Mouse (Mus musculus): Measurements from ENCODE around the gene Mthfr. TPM values are rescaled to one million over a fixed set of nuclear protein-coding genes. Genes with fewer than 3 reads are reported as not detected.
A peak's percentile ranks its signal among the peaks of the same experiment; 100 is the strongest.

Gene Mthfr
- polyA plus RNA-seq, 1 experiment: 19.7 TPM

DNA sequence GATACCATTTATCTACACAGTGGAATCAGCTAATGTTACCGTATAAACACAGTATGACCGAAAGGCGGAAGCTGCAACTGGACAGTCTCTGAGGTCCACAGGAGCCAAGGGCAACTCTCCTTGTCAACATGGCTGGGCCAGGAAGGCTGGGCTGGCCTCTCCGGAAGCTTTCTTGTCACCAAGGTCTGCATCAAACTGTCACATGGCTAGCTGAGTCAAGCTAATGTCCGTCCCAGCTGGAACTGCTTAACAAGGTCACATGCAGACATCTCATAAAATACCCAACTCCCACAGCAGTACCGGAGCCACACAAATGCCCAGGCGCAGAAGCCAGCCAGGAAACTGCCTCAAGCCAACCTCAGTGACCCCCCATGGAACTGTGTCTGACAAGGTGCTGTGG, 34.5 kb upstream of the Mthfr start:
- H3K27ac ChIP-seq (ENCODE audit: insufficient read depth, low read length): no peak overlapping the region
- no peak overlapping the region for H3K4me3 ChIP-seq (ENCODE audit: extremely low read depth, insufficient read depth, insufficient read length)
- H3K36me3 ChIP-seq (ENCODE audit: control insufficient read depth, insufficient read depth, low read length): peaks cover 21% of the 10 kb centered on the region
- TF ChIP-seq CTCF (IDR thresholded peaks at IDR 0.05; ENCODE audit: extremely low read depth, insufficient read depth, insufficient read length, insufficient replicate concordance) (no peak), POLR2A (IDR thresholded peaks at IDR 0.05; ENCODE audit: low read depth, low read length) (no peak)
- no peaks in the 10 kb centered on the region for H3K27me3 ChIP-seq (ENCODE audit: control insufficient read depth, insufficient read depth, low read length)
- WGBS: 93% methylated on average over 7 of the region's 7 CpGs
- H3K4me1 ChIP-seq (ENCODE audit: control insufficient read depth, insufficient read depth, insufficient read length): no peaks in the 10 kb centered on the region
- DNase-seq (ENCODE audit: low read depth in 1 of 2, low spot score in 2 of 2): no peak

DNA sequence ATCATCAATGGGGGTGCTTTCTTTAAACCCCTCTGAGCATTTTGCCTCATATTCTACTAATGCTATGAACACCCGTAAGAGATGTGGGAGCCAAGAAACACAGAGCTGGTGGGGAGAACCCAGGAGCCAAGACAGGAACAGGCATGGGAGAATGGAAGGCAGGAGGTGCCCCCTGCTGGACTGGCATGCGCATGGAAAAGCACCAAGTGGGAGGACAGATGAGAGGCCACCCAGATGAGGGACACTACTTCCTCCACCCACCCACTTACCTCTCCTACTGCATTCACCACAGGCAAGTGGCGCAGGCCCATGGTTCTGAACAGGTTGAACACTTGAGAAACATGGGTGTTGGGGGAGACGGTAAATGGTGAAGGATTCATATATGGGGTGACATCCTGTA, 30.5 kb upstream of the Mthfr start:
- H3K4me1 ChIP-seq (ENCODE audit: control insufficient read depth, insufficient read depth, insufficient read length): no peaks in the 10 kb centered on the region
- DNase-seq (ENCODE audit: low read depth in 1 of 2, low spot score in 2 of 2): no peak
- no peak overlapping the region for H3K27ac ChIP-seq (ENCODE audit: insufficient read depth, low read length)
- peaks cover 52% of the 10 kb centered on the region for H3K36me3 ChIP-seq (ENCODE audit: control insufficient read depth, insufficient read depth, low read length)
- H3K27me3 ChIP-seq (ENCODE audit: control insufficient read depth, insufficient read depth, low read length): no peaks in the 10 kb centered on the region
- WGBS: 93% methylated on average over 4 of the region's 4 CpGs
- H3K4me3 ChIP-seq (ENCODE audit: extremely low read depth, insufficient read depth, insufficient read length): no peak overlapping the region
- peak; percentile 29; the same call in 1 of the 2 replicates for TF ChIP-seq CTCF (IDR thresholded peaks at IDR 0.05; ENCODE audit: extremely low read depth, insufficient read depth, insufficient read length, insufficient replicate concordance)
- no peak for TF ChIP-seq POLR2A (IDR thresholded peaks at IDR 0.05; ENCODE audit: low read depth, low read length)

DNA sequence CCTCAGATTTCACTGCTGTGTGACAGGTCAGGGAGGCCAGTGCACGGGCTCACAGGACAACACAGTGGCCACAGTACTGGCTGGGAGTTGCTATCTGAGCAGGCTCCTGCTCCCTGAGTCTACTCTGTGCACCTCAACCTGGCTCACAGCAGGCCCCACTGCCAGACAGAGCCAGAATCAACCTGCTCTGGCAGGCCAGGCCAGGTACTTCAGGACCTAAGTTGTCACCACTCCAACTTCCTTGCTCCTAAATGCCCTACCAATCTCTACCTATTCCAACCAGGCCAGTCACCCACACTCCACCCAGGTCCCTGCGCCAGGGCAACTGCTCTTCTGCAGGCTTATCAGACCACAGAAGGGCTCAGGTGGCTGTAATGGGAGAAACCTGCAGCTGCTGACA, 29.2 kb upstream of the Mthfr start:
- Histone ChIP-seq H3K36me3 (ENCODE audit: control insufficient read depth, insufficient read depth, low read length) (peaks cover 62% of the 10 kb centered on the region), H3K4me1 (ENCODE audit: control insufficient read depth, insufficient read depth, insufficient read length) (no peaks in the 10 kb centered on the region), H3K4me3 (ENCODE audit: extremely low read depth, insufficient read depth, insufficient read length) (no peak overlapping the region), H3K27me3 (ENCODE audit: control insufficient read depth, insufficient read depth, low read length) (no peaks in the 10 kb centered on the region), H3K27ac (ENCODE audit: insufficient read depth, low read length) (no peak overlapping the region)
- WGBS: 95% methylated on average over 2 of the region's 2 CpGs
- no peak for DNase-seq (ENCODE audit: low read depth in 1 of 2, low spot score in 2 of 2)
- TF ChIP-seq CTCF (IDR thresholded peaks at IDR 0.05; ENCODE audit: extremely low read depth, insufficient read depth, insufficient read length, insufficient replicate concordance) (no peak), POLR2A (IDR thresholded peaks at IDR 0.05; ENCODE audit: low read depth, low read length) (no peak)

DNA sequence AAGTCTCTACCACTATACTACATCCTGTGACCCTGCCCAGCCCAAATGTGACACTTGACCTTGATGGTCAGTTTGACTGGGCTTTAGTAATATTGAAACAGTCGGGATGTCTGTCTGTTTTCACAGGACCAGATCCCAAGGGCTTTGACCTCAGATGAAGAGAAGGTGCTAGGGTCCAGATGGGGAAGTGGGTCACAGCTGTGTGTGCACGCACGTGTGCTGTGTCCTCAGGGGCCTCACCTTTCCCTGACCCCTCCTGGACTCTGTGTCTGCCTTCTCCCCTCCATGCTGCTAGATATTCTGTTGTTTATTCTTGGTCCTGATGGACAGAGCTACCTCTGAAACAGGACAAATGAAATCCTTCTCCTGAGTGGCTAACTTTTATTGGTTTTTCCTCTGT, 27.5 kb upstream of the Mthfr start:
- H3K27ac ChIP-seq (ENCODE audit: insufficient read depth, low read length): no peak overlapping the region
- H3K27me3 ChIP-seq (ENCODE audit: control insufficient read depth, insufficient read depth, low read length): no peaks in the 10 kb centered on the region
- no peak for DNase-seq (ENCODE audit: low read depth in 1 of 2, low spot score in 2 of 2)
- TF ChIP-seq POLR2A (IDR thresholded peaks at IDR 0.05; ENCODE audit: low read depth, low read length) (no peak), CTCF (IDR thresholded peaks at IDR 0.05; ENCODE audit: extremely low read depth, insufficient read depth, insufficient read length, insufficient replicate concordance) (no peak)
- no peak overlapping the region for H3K4me3 ChIP-seq (ENCODE audit: extremely low read depth, insufficient read depth, insufficient read length)
- no peaks in the 10 kb centered on the region for H3K4me1 ChIP-seq (ENCODE audit: control insufficient read depth, insufficient read depth, insufficient read length)
- 79% methylated on average over 3 of the region's 3 CpGs for WGBS
- H3K36me3 ChIP-seq (ENCODE audit: control insufficient read depth, insufficient read depth, low read length): peaks cover 60% of the 10 kb centered on the region

DNA sequence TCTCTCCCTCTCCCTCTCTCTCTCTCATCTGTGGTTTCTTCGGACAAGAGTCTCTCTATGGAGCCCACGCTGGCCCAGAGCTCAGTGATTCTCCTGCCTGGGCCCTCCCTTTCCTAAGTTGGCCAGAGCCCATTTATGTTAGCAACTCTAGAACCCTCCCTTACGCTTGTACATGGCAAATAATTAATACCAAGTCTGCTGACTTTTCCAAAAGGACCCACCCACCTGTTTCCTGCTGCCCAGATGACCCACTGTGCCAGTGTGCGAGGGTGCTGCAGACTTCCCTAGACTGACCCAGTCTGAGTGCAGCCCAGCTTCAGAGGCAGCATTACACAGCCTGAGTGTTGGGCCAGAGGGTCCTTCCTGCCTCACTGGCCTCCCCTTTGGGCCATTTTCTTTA, 26.7 kb upstream of the Mthfr start:
- Histone ChIP-seq H3K27ac (ENCODE audit: insufficient read depth, low read length) (no peak overlapping the region), H3K36me3 (ENCODE audit: control insufficient read depth, insufficient read depth, low read length) (peaks cover 59% of the 10 kb centered on the region), H3K4me1 (ENCODE audit: control insufficient read depth, insufficient read depth, insufficient read length) (no peaks in the 10 kb centered on the region), H3K27me3 (ENCODE audit: control insufficient read depth, insufficient read depth, low read length) (no peaks in the 10 kb centered on the region), H3K4me3 (ENCODE audit: extremely low read depth, insufficient read depth, insufficient read length) (no peak overlapping the region)
- DNase-seq (ENCODE audit: low read depth in 1 of 2, low spot score in 2 of 2): no peak
- TF ChIP-seq CTCF (IDR thresholded peaks at IDR 0.05; ENCODE audit: extremely low read depth, insufficient read depth, insufficient read length, insufficient replicate concordance): no peak
- no peak for TF ChIP-seq POLR2A (IDR thresholded peaks at IDR 0.05; ENCODE audit: low read depth, low read length)
- 98% methylated on average over 4 of the region's 4 CpGs for WGBS

DNA sequence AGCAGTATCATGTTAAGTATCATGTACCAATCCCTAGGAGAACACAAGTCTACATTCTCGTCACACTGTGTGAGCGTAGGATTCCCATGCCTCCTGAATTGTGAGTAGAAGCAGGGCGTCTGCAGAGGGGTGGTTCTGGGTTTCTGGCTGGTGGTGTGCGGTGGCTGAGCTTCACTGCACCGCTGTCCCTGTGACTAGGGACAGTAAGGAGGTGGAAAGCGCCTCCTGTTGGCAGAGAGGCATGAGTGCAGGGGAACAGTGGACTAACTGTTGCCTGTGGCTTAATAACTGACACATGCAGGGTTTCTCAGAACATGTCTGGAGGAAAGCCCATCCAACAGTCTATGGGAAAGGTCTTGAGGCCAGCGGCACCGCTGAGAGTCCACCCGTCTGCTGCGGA, 23.5 kb upstream of the Mthfr start:
- TF ChIP-seq POLR2A (IDR thresholded peaks at IDR 0.05; ENCODE audit: low read depth, low read length) (no peak), CTCF (IDR thresholded peaks at IDR 0.05; ENCODE audit: extremely low read depth, insufficient read depth, insufficient read length, insufficient replicate concordance) (no peak)
- DNase-seq (ENCODE audit: low read depth in 1 of 2, low spot score in 2 of 2): no peak
- no peaks in the 10 kb centered on the region for H3K27me3 ChIP-seq (ENCODE audit: control insufficient read depth, insufficient read depth, low read length)
- WGBS: 96% methylated on average over 10 of the region's 10 CpGs
- peaks cover 57% of the 10 kb centered on the region for H3K36me3 ChIP-seq (ENCODE audit: control insufficient read depth, insufficient read depth, low read length)
- H3K4me1 ChIP-seq (ENCODE audit: control insufficient read depth, insufficient read depth, insufficient read length): no peaks in the 10 kb centered on the region
- H3K27ac ChIP-seq (ENCODE audit: insufficient read depth, low read length): no peak overlapping the region
- no peak overlapping the region for H3K4me3 ChIP-seq (ENCODE audit: extremely low read depth, insufficient read depth, insufficient read length)

DNA sequence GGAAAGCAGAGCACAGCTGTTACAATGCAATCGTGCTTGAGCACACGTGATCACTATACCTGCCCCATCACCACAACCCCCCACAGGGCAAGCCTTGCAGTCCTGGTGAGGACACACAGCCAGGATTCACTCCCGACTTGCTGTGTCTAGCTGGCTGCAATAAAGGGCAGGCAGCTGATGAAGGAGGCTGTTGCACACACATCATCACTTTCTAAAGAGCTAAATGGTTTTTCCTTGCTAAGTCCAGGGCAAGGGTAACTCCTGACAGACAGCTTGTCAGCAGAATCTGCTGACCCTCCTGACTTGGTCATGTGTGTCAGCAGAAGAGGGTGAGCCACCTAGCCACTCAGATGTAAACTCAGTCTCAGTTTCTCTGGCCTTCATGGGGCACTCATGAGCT, 21.9 kb upstream of the Mthfr start:
- Histone ChIP-seq H3K36me3 (ENCODE audit: control insufficient read depth, insufficient read depth, low read length) (peaks cover 54% of the 10 kb centered on the region), H3K27ac (ENCODE audit: insufficient read depth, low read length) (no peak overlapping the region), H3K4me3 (ENCODE audit: extremely low read depth, insufficient read depth, insufficient read length) (no peak overlapping the region), H3K4me1 (ENCODE audit: control insufficient read depth, insufficient read depth, insufficient read length) (no peaks in the 10 kb centered on the region), H3K27me3 (ENCODE audit: control insufficient read depth, insufficient read depth, low read length) (no peaks in the 10 kb centered on the region)
- WGBS: 90% methylated on average over 3 of the region's 3 CpGs
- no peak for DNase-seq (ENCODE audit: low read depth in 1 of 2, low spot score in 2 of 2)
- TF ChIP-seq POLR2A (IDR thresholded peaks at IDR 0.05; ENCODE audit: low read depth, low read length) (no peak), CTCF (IDR thresholded peaks at IDR 0.05; ENCODE audit: extremely low read depth, insufficient read depth, insufficient read length, insufficient replicate concordance) (no peak)
